In genomic region chr9:45321465-45321864, GRCm38 (mm10) we compare ENCODE assay signal across 21 mouse cellular contexts. TPM values are rescaled to one million over a fixed set of nuclear protein-coding genes. Genes with fewer than 3 reads are reported as not detected.
"Had no signal": no experiment of that assay in that cellular context is flagged by ENCODE, and none has a peak within 500 bp of the region (broad histone marks: within the 10 kb centered on the region; RNA-seq: fewer than 3 reads in every experiment).

No protein-coding gene starts in this region.

- H3K27me3 ChIP-seq: lung, embryonic 15.5 days; stomach, embryonic 15.5 days had no signal

- ATAC-seq: liver, postnatal 0 days had no signal

- H3K36me3 ChIP-seq: kidney, embryonic 15.5 days; limb, embryonic 15.5 days; liver, embryonic 13.5 days; lung, embryonic 15.5 days; neural tube, embryonic 12.5 days; stomach, embryonic 15.5 days had no signal

- H3K4me3 ChIP-seq: kidney, embryonic 15.5 days; limb, embryonic 15.5 days; liver, embryonic 13.5 days; lung, embryonic 15.5 days; neural tube, embryonic 12.5 days; stomach, embryonic 15.5 days had no signal

- H3K27ac ChIP-seq: kidney, embryonic 15.5 days; limb, embryonic 15.5 days; liver, embryonic 13.5 days; lung, embryonic 15.5 days; neural tube, embryonic 12.5 days; stomach, embryonic 15.5 days had no signal

- H3K9ac ChIP-seq: kidney, embryonic 15.5 days; limb, embryonic 15.5 days; liver, embryonic 13.5 days; liver, postnatal 0 days; lung, embryonic 15.5 days; neural tube, embryonic 12.5 days; stomach, embryonic 15.5 days had no signal

- DNase-seq: kidney, adult 2 months; kidney, postnatal 14 days; liver, embryonic 13.5 days; liver, postnatal 0 days; lung, postnatal 14 days; midbrain, embryonic 14.5 days; right cerebral cortex, postnatal 14 days; thymus, postnatal 36 days had no signal

- H3K4me2 ChIP-seq: kidney, embryonic 15.5 days; limb, embryonic 15.5 days; liver, embryonic 13.5 days; lung, embryonic 15.5 days; neural tube, embryonic 12.5 days; stomach, embryonic 15.5 days had no signal

- H3K4me1 ChIP-seq: liver, embryonic 13.5 days; neural tube, embryonic 12.5 days had no signal

- H3K9me3 ChIP-seq: kidney, embryonic 15.5 days; limb, embryonic 15.5 days; liver, embryonic 13.5 days; lung, embryonic 15.5 days; neural tube, embryonic 12.5 days; stomach, embryonic 15.5 days had no signal

RNA-seq across cellular contexts. Expression of gene Tmprss13, which starts 2.6 kb away (rescaled TPM):
- total RNA-seq: layer of hippocampus, adult 8-10 months; layer of hippocampus, postnatal 14 days; left cerebral cortex, adult 18-20 months; left cerebral cortex, postnatal 14 days; megakaryocyte progenitor cell, adult 5-6 weeks; monocyte, adult 5-6 weeks had no signal
- polyA plus RNA-seq: large intestine, adult 2 months; liver, embryonic 13.5 days; liver, postnatal 0 days had no signal

RNA-seq across cellular contexts. Expression of gene Fxyd6, which starts 48.5 kb away (rescaled TPM):
- total RNA-seq: megakaryocyte progenitor cell, adult 5-6 weeks; monocyte, adult 5-6 weeks; neutrophil, adult 5-6 weeks had no signal
